Mouse (Mus musculus): ENCODE measurements at regions not wholly inside any gene's neighbourhood (a gene's known extent, or its start where the extent isn't known, plus 50 kb on each side); places are given as distances from the start of the nearest gene placed in this dataset.

GRCm38 (mm10) chr7:69992383-69993327 lies 373.9 kb downstream of the Nr2f2 start:
- DNase-seq: no peak

GRCm38 (mm10) chr7:69991982-69992381 lies 374.6 kb downstream of the Nr2f2 start:
- DNase-seq: no peak

- no peak for DNase-seq
Observed at GRCm38 (mm10) chr7:69988704-69989103, 377.8 kb downstream of the Nr2f2 start.

GRCm38 (mm10) chr7:69981301-69981700 lies 385.2 kb downstream of the Nr2f2 start:
- DNase-seq: no peak

- no peak for DNase-seq
Observed at GRCm38 (mm10) chr7:69976369-69976768, 390.2 kb downstream of the Nr2f2 start.

GRCm38 (mm10) chr7:69964002-69964401 lies 402.5 kb downstream of the Nr2f2 start:
- DNase-seq: no peak

- no peak for DNase-seq
Observed at GRCm38 (mm10) chr7:69950221-69950670, 416.3 kb downstream of the Nr2f2 start.

- no peak for DNase-seq
Observed at GRCm38 (mm10) chr7:69949647-69950121, 416.9 kb downstream of the Nr2f2 start.

- DNase-seq: no peak
Observed at GRCm38 (mm10) chr7:69946396-69946795, 420.1 kb downstream of the Nr2f2 start.

- no peak for DNase-seq
Observed at GRCm38 (mm10) chr7:69941881-69942280, 424.7 kb downstream of the Nr2f2 start.

- DNase-seq: no peak
Observed at GRCm38 (mm10) chr7:69925261-69925660, 441.3 kb downstream of the Nr2f2 start.

GRCm38 (mm10) chr7:69924551-69924950 lies 442.0 kb downstream of the Nr2f2 start:
- DNase-seq: no peak

- DNase-seq: no peak
Observed at GRCm38 (mm10) chr7:69911760-69912159, 454.8 kb downstream of the Nr2f2 start.

GRCm38 (mm10) chr7:69890503-69891061 lies 476.0 kb downstream of the Nr2f2 start:
- DNase-seq: no peak

- no peak for DNase-seq
Observed at GRCm38 (mm10) chr7:69888251-69888650, 478.3 kb downstream of the Nr2f2 start.

- DNase-seq: no peak
Observed at GRCm38 (mm10) chr7:69877031-69877430, 489.5 kb downstream of the Nr2f2 start.

GRCm38 (mm10) chr7:69865801-69866200 lies 500.7 kb downstream of the Nr2f2 start:
- DNase-seq: no peak

- no peak for DNase-seq
Observed at GRCm38 (mm10) chr7:69844631-69845324, 521.8 kb downstream of the Nr2f2 start.

- DNase-seq: no peak
Observed at GRCm38 (mm10) chr7:69837379-69837778, 529.2 kb downstream of the Nr2f2 start.

GRCm38 (mm10) chr7:69827251-69827650 lies 539.3 kb downstream of the Nr2f2 start:
- no peak for DNase-seq

- no peak for DNase-seq
Observed at GRCm38 (mm10) chr7:69820570-69820969, 546.0 kb downstream of the Nr2f2 start.

GRCm38 (mm10) chr7:69812301-69812700 lies 554.2 kb downstream of the Nr2f2 start:
- DNase-seq: no peak

- no peak for DNase-seq
Observed at GRCm38 (mm10) chr7:69810873-69811272, 555.7 kb downstream of the Nr2f2 start.
